Mouse (Mus musculus) embryo, embryonic 11.5 days (tissue): ENCODE measurements around the gene Robo4.
A peak's percentile ranks its signal among the peaks of the same experiment; 100 is the strongest.

Experiments used
- DNase-seq: peaks from one replicate; pipeline ENCODE4 v3.0.0-alpha.2; 2012; ENCODE audit warnings: low read depth, low spot score

Gene Robo4

GRCm38 (mm10) chr9:37402501-37402900 is 804 bp downstream of the Robo4 start:
- no peak for DNase-seq

DNA sequence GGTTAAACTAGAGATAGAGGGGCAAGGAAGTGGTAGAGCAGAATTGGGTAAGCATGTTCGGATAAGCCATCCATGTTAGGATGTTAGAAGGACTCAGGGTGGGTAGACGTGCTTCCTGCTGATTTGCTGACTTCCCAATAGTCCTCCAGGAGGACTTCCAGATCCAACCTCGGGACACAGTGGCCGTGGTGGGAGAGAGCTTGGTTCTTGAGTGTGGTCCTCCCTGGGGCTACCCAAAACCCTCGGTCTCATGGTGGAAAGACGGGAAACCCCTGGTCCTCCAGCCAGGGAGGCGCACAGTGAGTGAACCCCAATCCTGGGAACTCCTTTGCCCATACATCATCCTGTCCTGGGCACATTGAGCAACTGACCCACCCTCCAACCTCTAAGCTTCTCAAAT is 1.3 kb downstream of the Robo4 start:
- DNase-seq = no peak

- no peak for DNase-seq
Observed at GRCm38 (mm10) chr9:37406372-37406771, 4.7 kb downstream of the Robo4 start.

DNA sequence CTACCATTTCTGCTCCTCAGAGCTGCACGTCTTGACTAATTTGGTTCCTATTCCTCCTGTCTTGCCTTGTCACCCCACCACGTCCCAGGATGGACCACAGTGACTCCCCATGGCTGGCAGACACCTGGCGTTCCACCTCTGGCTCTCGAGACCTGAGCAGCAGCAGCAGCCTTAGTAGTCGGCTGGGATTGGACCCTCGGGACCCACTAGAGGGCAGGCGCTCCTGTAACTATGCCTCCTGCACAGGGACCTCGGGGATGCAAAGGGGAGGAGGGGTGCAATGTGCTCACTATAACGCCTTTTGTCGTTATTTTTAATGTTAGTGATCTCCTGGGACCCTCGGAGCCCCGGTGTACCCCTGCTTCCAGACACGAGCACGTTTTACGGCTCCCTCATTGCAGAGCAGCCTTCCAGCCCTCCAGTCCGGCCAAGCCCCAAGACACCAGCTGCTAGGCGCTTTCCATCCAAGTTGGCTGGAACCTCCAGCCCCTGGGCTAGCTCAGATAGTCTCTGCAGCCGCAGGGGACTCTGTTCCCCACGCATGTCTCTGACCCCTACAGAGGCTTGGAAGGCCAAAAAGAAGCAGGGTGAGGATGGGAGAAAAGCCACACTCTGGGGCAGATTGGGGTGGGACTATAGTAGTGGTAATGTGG is 6.3 kb downstream of the Robo4 start:
- no peak for DNase-seq

DNA sequence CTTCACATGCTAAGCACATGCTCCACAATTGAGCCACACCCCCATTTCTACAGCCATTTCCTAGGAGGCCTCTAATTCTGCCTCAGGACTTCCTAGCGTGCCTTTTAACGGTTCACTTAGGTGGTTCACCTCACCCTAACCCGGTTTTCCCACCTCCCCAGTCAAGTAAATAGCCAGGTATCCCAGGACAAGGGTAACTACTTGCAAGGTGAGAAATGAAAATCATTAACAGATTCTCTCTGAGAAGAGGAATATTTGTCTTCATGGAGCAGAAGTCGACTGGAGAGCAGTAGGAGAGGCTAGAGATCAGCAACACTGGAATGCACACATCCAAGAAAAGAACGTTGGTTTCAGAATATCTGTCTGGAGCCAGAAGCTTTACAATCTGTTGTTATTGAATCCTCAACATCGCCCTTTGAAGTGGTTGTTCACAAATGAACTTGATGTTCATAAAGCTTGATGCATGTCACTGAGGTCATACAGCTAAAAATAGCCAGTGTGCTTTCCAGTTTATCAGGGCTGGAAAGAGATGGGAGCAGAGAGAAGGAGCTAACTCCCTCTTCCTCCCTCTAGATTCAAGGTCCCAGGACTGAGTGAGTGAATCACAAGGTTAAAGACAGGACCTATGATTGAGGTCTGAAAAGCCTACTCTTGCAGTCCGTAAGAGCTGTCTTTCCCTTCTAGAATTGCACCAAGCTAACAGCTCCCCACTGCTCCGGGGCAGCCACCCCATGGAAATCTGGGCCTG is 8.2 kb downstream of the Robo4 start:
- no peak for DNase-seq

GRCm38 (mm10) chr9:37412989-37413388 is 11.3 kb downstream of the Robo4 start:
- no peak for DNase-seq

GRCm38 (mm10) chr9:37414666-37415065 is 13.0 kb downstream of the Robo4 start:
- DNase-seq = no peak

GRCm38 (mm10) chr9:37418791-37419190 is 17.1 kb downstream of the Robo4 start:
- no peak for DNase-seq

GRCm38 (mm10) chr9:37420676-37421075 is 19.0 kb downstream of the Robo4 start:
- DNase-seq = peak; percentile 76

- no peak for DNase-seq
Observed at GRCm38 (mm10) chr9:37421239-37421638, 19.5 kb downstream of the Robo4 start.

- no peak for DNase-seq
Observed at GRCm38 (mm10) chr9:37429326-37429725, 27.6 kb downstream of the Robo4 start.

DNA sequence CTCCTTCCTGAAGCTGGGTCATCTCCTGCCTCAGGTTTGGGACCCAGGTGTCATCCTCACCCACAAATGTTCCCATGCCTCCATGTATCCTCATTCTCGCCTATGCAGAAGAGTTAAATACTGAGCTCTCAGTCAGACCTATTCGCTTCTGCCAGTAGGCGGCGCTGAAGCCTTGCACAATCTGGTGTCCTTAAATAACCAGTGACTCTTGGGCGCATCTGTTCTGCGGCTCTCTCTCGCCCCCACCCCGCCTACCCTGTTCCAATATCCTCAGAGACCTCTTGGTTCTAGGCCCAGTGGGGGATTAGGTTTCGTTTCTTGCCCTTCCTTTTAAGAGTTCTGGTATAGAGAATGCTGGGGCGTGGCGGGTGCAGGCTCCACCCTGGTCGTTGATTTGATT is 28.9 kb downstream of the Robo4 start:
- peak; percentile 84 for DNase-seq

DNA sequence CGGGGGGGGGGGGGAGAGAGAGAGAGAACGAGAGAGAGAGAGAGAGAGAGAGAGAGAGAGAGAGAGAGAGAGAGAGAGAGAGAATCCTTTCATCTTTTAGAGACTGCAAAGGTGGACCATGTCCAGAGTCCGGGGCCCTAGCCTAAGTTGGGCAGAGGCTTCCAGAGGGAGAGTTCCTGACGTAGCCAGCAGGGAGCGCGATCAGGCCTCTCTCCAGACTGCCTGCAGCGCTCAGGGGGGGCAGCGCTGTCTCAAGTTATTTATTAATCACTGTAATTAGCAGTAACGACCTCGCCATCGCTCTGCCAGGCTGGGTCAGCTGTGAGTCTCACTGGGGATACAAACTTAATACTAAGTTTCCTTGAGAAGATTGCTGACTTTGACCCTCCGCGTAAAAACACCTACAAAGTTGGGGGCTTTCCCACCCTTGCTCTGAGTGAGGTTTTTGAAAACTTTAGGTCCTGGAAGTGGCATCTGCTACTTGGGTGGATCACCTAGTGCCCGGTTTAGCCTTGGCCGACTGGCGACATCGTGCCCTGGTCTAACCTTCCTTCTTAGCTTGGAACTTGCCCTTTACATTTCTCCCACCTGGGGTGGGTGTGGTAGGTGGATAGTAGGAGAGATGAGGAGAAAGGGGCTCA is 30.4 kb downstream of the Robo4 start:
- DNase-seq = no peak

GRCm38 (mm10) chr9:37432720-37433421 is 31.2 kb downstream of the Robo4 start, which contains the start of gene Robo3:
TSS of gene Robo3 (minus strand) at chr9:37433246.
- no peak for DNase-seq

DNA sequence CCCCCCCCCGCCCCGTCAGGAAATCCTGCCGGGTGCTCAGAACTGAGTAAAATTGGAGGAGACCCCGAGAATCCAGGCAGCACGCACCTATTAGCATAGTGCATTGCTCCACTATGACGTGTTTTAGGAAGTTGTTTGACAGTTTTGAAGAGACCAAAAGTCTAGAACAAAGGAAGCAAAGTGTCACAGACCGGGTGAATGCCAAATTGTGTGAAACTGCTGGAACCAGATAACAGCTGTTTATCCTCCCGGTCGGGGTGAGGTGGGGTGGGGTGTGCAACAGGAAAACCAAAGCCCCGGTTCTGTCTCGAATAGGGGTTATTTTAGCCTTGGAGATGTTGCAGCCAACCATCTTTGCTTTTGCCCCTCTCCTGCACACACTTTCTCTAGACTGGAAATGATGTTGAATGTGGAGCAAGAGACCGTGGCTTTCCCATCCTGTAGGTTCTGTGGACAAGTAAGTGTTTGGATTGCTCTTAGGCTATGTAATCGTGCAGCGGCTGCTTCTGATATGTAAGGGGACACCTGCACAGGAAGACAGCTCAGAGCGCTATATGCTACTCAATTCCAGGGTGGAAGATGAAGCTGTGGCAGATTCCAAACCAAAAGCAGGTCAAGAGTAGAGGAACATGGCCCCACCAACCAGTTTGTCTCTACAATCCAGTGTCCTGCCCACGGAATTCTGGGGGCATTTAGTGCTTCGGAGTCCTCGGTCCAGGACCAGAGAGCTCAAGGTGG is 32.3 kb downstream of the Robo4 start:
- no peak for DNase-seq

DNA sequence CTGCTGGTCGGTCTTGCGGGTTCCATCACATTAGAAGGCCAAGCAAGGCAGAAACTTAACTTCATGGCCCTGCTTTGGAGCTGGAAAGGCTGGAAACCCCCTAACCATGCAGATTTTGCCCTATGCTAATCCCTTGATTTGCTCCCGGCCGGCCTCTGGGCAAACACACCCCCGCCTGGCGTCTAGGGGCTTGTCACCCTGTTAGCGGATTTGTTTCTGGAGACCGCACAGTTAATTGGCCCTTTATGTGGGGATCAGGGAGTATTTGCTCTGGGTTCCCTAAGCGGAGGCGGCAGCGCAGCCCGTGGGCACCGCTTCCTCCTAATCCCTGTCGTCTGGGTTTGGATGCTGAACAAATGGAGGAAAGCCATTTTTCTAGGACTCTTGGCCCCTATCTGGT is 33.2 kb downstream of the Robo4 start:
- DNase-seq = no peak

- DNase-seq = no peak
Observed at GRCm38 (mm10) chr9:37435616-37436015, 33.9 kb downstream of the Robo4 start.

GRCm38 (mm10) chr9:37437772-37438735 is 36.4 kb downstream of the Robo4 start:
- no peak for DNase-seq

- DNase-seq = no peak
Observed at GRCm38 (mm10) chr9:37452401-37452800, 50.7 kb downstream of the Robo4 start.

GRCm38 (mm10) chr9:37453328-37453727 is 51.6 kb downstream of the Robo4 start:
- DNase-seq = no peak
